Mouse (Mus musculus): ENCODE data around the gene Lcn6. TPM values are rescaled to one million over a fixed set of nuclear protein-coding genes. Genes with fewer than 3 reads are reported as not detected.
A peak's percentile ranks its signal among the peaks of the same experiment; 100 is the strongest.

Lcn6 gene
- total and polyA plus RNA-seq, 2 experiments from 2014 or later: not detected

- Histone ChIP-seq H3K4me1 (ENCODE audit: insufficient read depth, low read length) (no peaks in the 10 kb centered on the region), H3K36me3 (ENCODE audit: insufficient read depth, low read length) (no peaks in the 10 kb centered on the region), H3K9me3 (ENCODE audit: low read length) (no peaks in the 10 kb centered on the region), H3K27ac (no peak overlapping the region), H3K9ac (replicated peaks; ENCODE audit: low read length) (no peak overlapping the region), H3K4me2 (ENCODE audit: low read depth, low read length) (no peak overlapping the region), H3K4me3 (ENCODE audit: low read length) (no peak overlapping the region), H3K27me3 (ENCODE audit: insufficient read depth, low read length) (no peaks in the 10 kb centered on the region)
- no peak for DNase-seq (ENCODE audit: low spot score)
- no peak for TF ChIP-seq CTCF (IDR thresholded peaks at IDR 0.05; ENCODE audit: low read depth)
- ATAC-seq: no peak
- 79% methylated on average over 5 of the region's 5 CpGs for whole genome bisulfite sequencing
Measured at GRCm38 (mm10) chr2:25664125-25664524, 12.5 kb upstream of the Lcn6 start.

- TF ChIP-seq CTCF (IDR thresholded peaks at IDR 0.05; ENCODE audit: low read depth): no peak
- Histone ChIP-seq H3K27ac (no peak overlapping the region), H3K9me3 (ENCODE audit: low read length) (no peaks in the 10 kb centered on the region), H3K27me3 (ENCODE audit: insufficient read depth, low read length) (no peaks in the 10 kb centered on the region), H3K4me3 (ENCODE audit: low read length) (no peak overlapping the region), H3K36me3 (ENCODE audit: insufficient read depth, low read length) (no peaks in the 10 kb centered on the region), H3K4me2 (ENCODE audit: low read depth, low read length) (no peak overlapping the region), H3K4me1 (ENCODE audit: insufficient read depth, low read length) (no peaks in the 10 kb centered on the region), H3K9ac (replicated peaks; ENCODE audit: low read length) (no peak overlapping the region)
- WGBS: 69% methylated on average over 1 of the region's 1 CpGs
- no peak for DNase-seq (ENCODE audit: low spot score)
- no peak for ATAC-seq
Measured at GRCm38 (mm10) chr2:25666516-25666915, 10.1 kb upstream of the Lcn6 start.

GRCm38 (mm10) chr2:25679559-25679958 lies 3.0 kb downstream of the Lcn6 start:
- Histone ChIP-seq H3K36me3 (ENCODE audit: insufficient read depth, low read length) (no peaks in the 10 kb centered on the region), H3K27ac (no peak overlapping the region), H3K9me3 (ENCODE audit: low read length) (no peaks in the 10 kb centered on the region), H3K9ac (replicated peaks; ENCODE audit: low read length) (no peak overlapping the region), H3K4me1 (ENCODE audit: insufficient read depth, low read length) (no peaks in the 10 kb centered on the region), H3K4me3 (ENCODE audit: low read length) (no peak overlapping the region), H3K27me3 (ENCODE audit: insufficient read depth, low read length) (no peaks in the 10 kb centered on the region), H3K4me2 (ENCODE audit: low read depth, low read length) (no peak overlapping the region)
- DNase-seq (ENCODE audit: low spot score) (no peak), ATAC-seq (no peak)
- no peak for TF ChIP-seq CTCF (IDR thresholded peaks at IDR 0.05; ENCODE audit: low read depth)
- 86% methylated on average over 6 of the region's 6 CpGs for WGBS

- DNase-seq (ENCODE audit: low spot score) (no peak), ATAC-seq (no peak)
- 80% methylated on average over 2 of the region's 2 CpGs for WGBS
- H3K27me3 ChIP-seq (ENCODE audit: insufficient read depth, low read length): no peaks in the 10 kb centered on the region
- H3K9ac ChIP-seq (replicated peaks; ENCODE audit: low read length): no peak within 1 kb of the TSS
- no peaks in the 10 kb centered on the region for H3K4me1 ChIP-seq (ENCODE audit: insufficient read depth, low read length)
- H3K9me3 ChIP-seq (ENCODE audit: low read length): no peaks in the 10 kb centered on the region
- H3K27ac ChIP-seq: no peak within 1 kb of the TSS
- TF ChIP-seq CTCF (IDR thresholded peaks at IDR 0.05; ENCODE audit: low read depth): no peak
- H3K4me2 ChIP-seq (ENCODE audit: low read depth, low read length): no peak within 1 kb of the TSS
- no peaks in the 10 kb centered on the region for H3K36me3 ChIP-seq (ENCODE audit: insufficient read depth, low read length)
- no peak within 1 kb of the TSS for H3K4me3 ChIP-seq (ENCODE audit: low read length)
Measured at GRCm38 (mm10) chr2:25682426-25682825, 5.8 kb downstream of the Lcn6 start, which contains the start of gene Lcn10. Gene Lcn10 (plus strand): TSS chr2:25682726.

GRCm38 (mm10) chr2:25686941-25687340 lies 10.4 kb downstream of the Lcn6 start:
- WGBS: 49% methylated on average over 4 of the region's 4 CpGs
- DNase-seq (ENCODE audit: low spot score) (no peak), ATAC-seq (no peak)
- Histone ChIP-seq H3K36me3 (ENCODE audit: insufficient read depth, low read length) (no peaks in the 10 kb centered on the region), H3K4me1 (ENCODE audit: insufficient read depth, low read length) (no peaks in the 10 kb centered on the region), H3K27me3 (ENCODE audit: insufficient read depth, low read length) (no peaks in the 10 kb centered on the region), H3K4me3 (ENCODE audit: low read length) (no peak overlapping the region), H3K9me3 (ENCODE audit: low read length) (no peaks in the 10 kb centered on the region), H3K4me2 (ENCODE audit: low read depth, low read length) (no peak overlapping the region), H3K9ac (replicated peaks; ENCODE audit: low read length) (no peak overlapping the region), H3K27ac (no peak overlapping the region)
- 0 out of 2 replicates have a peak, but pooled peaks have one; percentile 5 for TF ChIP-seq CTCF (IDR thresholded peaks at IDR 0.05; ENCODE audit: low read depth)

- DNase-seq (ENCODE audit: low spot score) (peak; percentile 79), ATAC-seq (no peak)
- Histone ChIP-seq H3K9ac (replicated peaks; ENCODE audit: low read length) (no peak overlapping the region), H3K27ac (no peak overlapping the region), H3K36me3 (ENCODE audit: insufficient read depth, low read length) (no peaks in the 10 kb centered on the region), H3K27me3 (ENCODE audit: insufficient read depth, low read length) (no peaks in the 10 kb centered on the region), H3K4me1 (ENCODE audit: insufficient read depth, low read length) (no peaks in the 10 kb centered on the region), H3K4me3 (ENCODE audit: low read length) (no peak overlapping the region), H3K4me2 (ENCODE audit: low read depth, low read length) (no peak overlapping the region), H3K9me3 (ENCODE audit: low read length) (no peaks in the 10 kb centered on the region)
- peak; percentile 87 for TF ChIP-seq CTCF (IDR thresholded peaks at IDR 0.05; ENCODE audit: low read depth)
Measured at GRCm38 (mm10) chr2:25694605-25695004, 18.0 kb downstream of the Lcn6 start.

- H3K9ac ChIP-seq (replicated peaks; ENCODE audit: low read length): no peak overlapping the region
- no peak overlapping the region for H3K4me3 ChIP-seq (ENCODE audit: low read length)
- no peaks in the 10 kb centered on the region for H3K27me3 ChIP-seq (ENCODE audit: insufficient read depth, low read length)
- ATAC-seq: no peak
- WGBS: 62% methylated on average over 4 of the region's 4 CpGs
- no peak for TF ChIP-seq CTCF (IDR thresholded peaks at IDR 0.05; ENCODE audit: low read depth)
- no peaks in the 10 kb centered on the region for H3K4me1 ChIP-seq (ENCODE audit: insufficient read depth, low read length)
- H3K27ac ChIP-seq: no peak overlapping the region
- H3K4me2 ChIP-seq (ENCODE audit: low read depth, low read length): no peak overlapping the region
- no peak for DNase-seq (ENCODE audit: low spot score)
- no peaks in the 10 kb centered on the region for H3K9me3 ChIP-seq (ENCODE audit: low read length)
- no peaks in the 10 kb centered on the region for H3K36me3 ChIP-seq (ENCODE audit: insufficient read depth, low read length)
Measured at GRCm38 (mm10) chr2:25696951-25697350, 20.4 kb downstream of the Lcn6 start.

Measured in hindbrain, postnatal 0 days (tissue).